Mouse (Mus musculus): ENCODE measurements at regions not wholly inside any gene's neighbourhood (a gene's known extent, or its start where the extent isn't known, plus 50 kb on each side); places are given as distances from the start of the nearest gene placed in this dataset.

DNA sequence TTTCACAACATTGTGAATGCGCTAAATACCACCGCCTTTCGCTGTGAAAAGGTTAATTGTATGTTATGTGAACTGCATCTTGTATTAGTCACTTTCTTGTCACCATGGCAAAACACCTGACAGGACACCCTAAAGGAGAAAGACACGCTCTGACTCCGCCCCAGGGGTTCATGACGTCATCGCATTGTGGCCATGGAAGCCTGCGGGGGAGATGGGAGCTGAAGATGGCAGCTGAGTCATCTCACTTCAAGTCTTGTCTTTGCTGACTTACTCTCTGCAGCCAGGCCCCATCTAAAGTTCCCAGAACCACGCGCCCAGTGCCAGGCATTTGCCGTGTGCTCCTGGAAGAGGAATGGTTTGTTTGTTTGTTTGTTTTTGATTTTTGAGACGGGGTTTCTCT is 57.5 kb upstream of the Ppp2r5c start:
- Histone ChIP-seq H3K36me3 (no peaks in the 10 kb centered on the region), H3K9me3 (no peaks in the 10 kb centered on the region), H3K27ac (no peak overlapping the region), H3K4me3 (no peak overlapping the region), H3K27me3 (peaks cover 5% of the 10 kb centered on the region; the same call in 1 of the 2 replicates), H3K4me2 (no peak overlapping the region), H3K9ac (no peak overlapping the region), H3K4me1 (no peaks in the 10 kb centered on the region)
- no peak for ATAC-seq (ENCODE audit: insufficient number of reproducible peaks, insufficient read depth, low FRiP score, low TSS enrichment, low read depth)
- WGBS = 74% methylated on average over 12 of the region's 12 CpGs

DNA sequence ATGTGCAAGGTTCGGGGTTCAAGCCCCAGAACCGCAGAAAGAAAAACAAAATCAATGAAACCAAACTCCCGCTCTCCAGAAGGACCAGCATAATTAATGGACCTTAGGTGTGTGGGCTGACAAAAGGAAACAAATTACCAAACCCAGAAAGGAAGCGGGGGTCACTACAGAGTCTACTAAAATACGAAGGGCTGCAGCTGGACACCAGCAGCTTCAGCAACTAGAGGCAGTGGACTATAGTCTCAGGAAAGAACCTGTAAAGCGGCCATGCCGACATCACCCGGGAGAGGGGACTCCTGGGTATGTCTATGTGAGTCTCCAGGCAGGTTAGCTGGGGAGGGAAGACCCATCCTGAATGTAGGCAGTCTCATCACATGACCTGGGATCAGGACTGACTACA is 55.5 kb upstream of the Ppp2r5c start:
- H3K36me3 ChIP-seq = no peaks in the 10 kb centered on the region
- no peak overlapping the region for H3K27ac ChIP-seq
- ATAC-seq (ENCODE audit: insufficient number of reproducible peaks, insufficient read depth, low FRiP score, low TSS enrichment, low read depth) = no peak
- no peaks in the 10 kb centered on the region for H3K4me1 ChIP-seq
- H3K9me3 ChIP-seq = no peaks in the 10 kb centered on the region
- no peak overlapping the region for H3K9ac ChIP-seq
- no peak overlapping the region for H3K4me2 ChIP-seq
- no peaks in the 10 kb centered on the region for H3K27me3 ChIP-seq
- H3K4me3 ChIP-seq = no peak overlapping the region
- WGBS = 82% methylated on average over 8 of the region's 8 CpGs

DNA sequence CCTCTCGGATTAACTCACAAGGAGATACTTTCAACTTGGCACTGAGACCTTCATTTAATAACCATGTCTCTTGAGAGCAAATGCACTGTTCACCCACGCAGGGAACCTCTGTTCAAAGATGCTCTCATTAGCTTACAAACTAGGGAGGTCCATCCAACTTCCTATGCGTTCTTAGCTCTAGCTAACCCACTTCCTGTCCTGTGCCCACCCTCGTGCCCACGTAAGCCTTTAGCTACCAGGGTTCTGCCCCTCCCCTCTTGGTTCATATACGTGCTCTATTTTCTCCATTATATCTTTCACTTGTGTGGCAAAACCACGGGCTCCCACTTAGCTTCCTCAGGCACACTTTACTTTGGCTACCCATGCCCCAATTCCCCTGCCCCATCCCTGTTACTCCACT is 53.4 kb upstream of the Ppp2r5c start:
- H3K4me2 ChIP-seq = no peak overlapping the region
- no peaks in the 10 kb centered on the region; the same call in 1 of the 2 replicates for H3K27me3 ChIP-seq
- no peaks in the 10 kb centered on the region for H3K36me3 ChIP-seq
- 81% methylated on average over 7 of the region's 7 CpGs for WGBS
- H3K4me3 ChIP-seq = no peak overlapping the region
- no peaks in the 10 kb centered on the region for H3K4me1 ChIP-seq
- ATAC-seq (ENCODE audit: insufficient number of reproducible peaks, insufficient read depth, low FRiP score, low TSS enrichment, low read depth) = no peak
- H3K9me3 ChIP-seq = no peaks in the 10 kb centered on the region
- no peak overlapping the region for H3K9ac ChIP-seq
- no peak overlapping the region for H3K27ac ChIP-seq
